Mouse (Mus musculus) CH12.LX (cell line): ENCODE data around the gene Ptgir.

Experiments
- BHLHE40 ChIP-seq: IDR thresholded peaks from 2 replicates; pipeline ENCODE4 v1.6.1; 2011; ENCODE audit warnings: mild to moderate bottlenecking, low read depth, low read length, improper control_type of control experiment
- CTCF ChIP-seq, 2 experiments: IDR thresholded peaks in 1 of 2; conservative IDR thresholded peaks in 1 of 2; 2 replicates each; pipeline ENCODE4 v1.5.1; 2011 to 2012; ENCODE audit warnings: low read depth in 2 of 2, low read length in 2 of 2, improper control_type of control experiment in 1 of 2, inconsistent platforms in 1 of 2, mild to moderate bottlenecking in 1 of 2, moderate library complexity in 1 of 2
- E2F4 ChIP-seq: IDR thresholded peaks from 2 replicates; pipeline ENCODE4 v1.6.1; 2011; ENCODE audit warnings: low read depth, low read length, improper control_type of control experiment; ENCODE audit not compliant: insufficient replicate concordance
- EP300 ChIP-seq: IDR thresholded peaks from 2 replicates; pipeline ENCODE4 v1.6.1; 2011; ENCODE audit warnings: low read length, improper control_type of control experiment
- KAT2A ChIP-seq: IDR thresholded peaks from 2 replicates; pipeline ENCODE4 v1.6.1; 2012; ENCODE audit warnings: low read length, improper control_type of control experiment, inconsistent platforms; ENCODE audit not compliant: insufficient replicate concordance
- MAX ChIP-seq: IDR thresholded peaks from 2 replicates; pipeline ENCODE4 v1.6.1; 2011; ENCODE audit warnings: low read length, improper control_type of control experiment
- MEF2A ChIP-seq: IDR thresholded peaks from 2 replicates; pipeline ENCODE4 v1.6.1; 2014; ENCODE audit warnings: low read depth, mild to moderate bottlenecking, inconsistent platforms, low read length, improper control_type of control experiment, borderline replicate concordance
- NRF1 ChIP-seq: IDR thresholded peaks from 2 replicates; pipeline ENCODE4 v1.6.1; 2014; ENCODE audit warnings: low read depth, mild to moderate bottlenecking, inconsistent platforms, low read length, improper control_type of control experiment, moderate library complexity
- POLR2A ChIP-seq: IDR thresholded peaks from 2 replicates; pipeline ENCODE4 v1.6.1; 2011; ENCODE audit warnings: low read depth, mild to moderate bottlenecking, improper control_type of control experiment, low read length
- POLR2AphosphoS2 ChIP-seq: IDR thresholded peaks from 2 replicates; pipeline ENCODE4 v1.6.1; 2011; ENCODE audit warnings: low read depth, low read length, improper control_type of control experiment
- USF2 ChIP-seq: conservative IDR thresholded peaks from 2 replicates; pipeline ENCODE4 v1.6.1; 2011; ENCODE audit warnings: low read depth, low read length, improper control_type of control experiment
- ZKSCAN1 ChIP-seq: IDR thresholded peaks from 2 replicates; pipeline ENCODE4 v1.6.1; 2012; ENCODE audit warnings: low read depth, inconsistent platforms, low read length, improper control_type of control experiment, borderline replicate concordance

DNA sequence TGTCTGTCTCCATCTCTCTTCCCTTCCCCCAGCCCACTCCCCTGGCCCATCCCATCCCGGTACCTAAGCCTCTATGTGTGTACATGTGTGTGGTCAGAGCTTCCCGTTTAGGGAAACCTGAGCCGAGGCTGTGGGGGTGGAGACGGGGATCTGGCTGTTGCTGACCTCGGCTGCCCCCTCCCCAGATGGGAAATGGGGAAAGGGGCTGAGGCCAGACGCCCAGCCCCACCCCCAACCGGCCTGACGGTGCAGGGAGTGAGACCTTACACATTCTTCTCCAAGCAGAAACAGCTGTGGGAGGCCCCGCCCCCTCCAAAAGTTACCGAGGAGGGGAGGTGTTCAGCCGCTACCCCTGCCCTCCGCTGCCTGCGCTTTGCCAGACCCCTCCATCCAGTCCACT is 29.7 kb upstream of the Ptgir start:
- TF ChIP-seq POLR2A (no peak), E2F4 (no peak), NRF1 (no peak), BHLHE40 (no peak), CTCF (conservative IDR thresholded peaks at IDR 0.05 in 1 of 2, IDR thresholded peaks at IDR 0.05 in 1 of 2; ENCODE audit: low read depth in 2 of 2, low read length in 2 of 2) (no peak), KAT2A (no peak), MAX (no peak), POLR2AphosphoS2 (no peak), USF2 (no peak), ZKSCAN1 (no peak), MEF2A (no peak), EP300 (no peak)
